Mouse (Mus musculus) intestine, embryonic 16.5 days (tissue): ENCODE results near the gene Cask. TPM values are rescaled to one million over a fixed set of nuclear protein-coding genes. Genes with fewer than 3 reads are reported as not detected.

Experiments used
- ATAC-seq: fragments of 200-750 bp; cut with Nextera tagmentation; 2 replicates; pipeline ENCODE4 v1.8.0; 2017; ENCODE audit warnings: moderate TSS enrichment, moderate library complexity
- H3K27ac ChIP-seq: fragments of 300-500 bp; sonication (generic); 2 replicates; pipeline ENCODE4 v1.5.1; 2014; ENCODE audit warnings: mild to moderate bottlenecking, low read length
- H3K27me3 ChIP-seq: fragments of 300-500 bp; sonication (generic); replicated peaks from 2 replicates; pipeline ENCODE4 v1.6.1; 2014; ENCODE audit warnings: low read length, control low read depth, mixed read lengths; ENCODE audit not compliant: control insufficient read depth, insufficient read depth
- H3K36me3 ChIP-seq: fragments of 300-500 bp; sonication (generic); 2 replicates; pipeline ENCODE4 v1.6.1; 2014; ENCODE audit warnings: low read length, control low read depth; ENCODE audit not compliant: control insufficient read depth, insufficient read depth
- H3K4me1 ChIP-seq: fragments of 300-500 bp; sonication (generic); 2 replicates; pipeline ENCODE4 v1.6.1; 2014; ENCODE audit warnings: low read length, control low read depth, mixed read lengths; ENCODE audit not compliant: control insufficient read depth, insufficient read depth
- H3K4me2 ChIP-seq: fragments of 300-500 bp; sonication (generic); 2 replicates; pipeline ENCODE4 v1.6.1; 2014; ENCODE audit warnings: low read depth, low read length, control low read depth
- H3K4me3 ChIP-seq: fragments of 300-500 bp; sonication (generic); 2 replicates; pipeline ENCODE4 v1.5.1; 2014; ENCODE audit warnings: mild to moderate bottlenecking, low read length
- H3K9ac ChIP-seq: fragments of 300-500 bp; sonication (generic); 2 replicates; pipeline ENCODE4 v1.6.1; 2014; ENCODE audit warnings: low read depth, low read length
- H3K9me3 ChIP-seq: fragments of 300-500 bp; sonication (generic); 2 replicates; pipeline ENCODE4 v1.6.1; 2016; ENCODE audit warnings: low read length, control low read depth; ENCODE audit not compliant: control insufficient read depth
- WGBS: fragments of 180-500 bp; shearing (Covaris S2); extraction: QIAGEN DNeasy Blood & Tissue Kit; methylation state at CpG from one replicate; pipeline ENCODE4 v1.1.7; 2014; 5-methylcytosine and 5-hydroxymethylcytosine counted together
- polyA plus RNA-seq: library from polyadenylated mRNA; unstranded; fragments of >200 nt; fragmentation: Nextera tagmentation; extraction: Ambion mirVana; gene quantifications from 2 replicates; pipeline ENCODE4 v1.2.1, GENCODE M21; 2015

Gene Cask
- polyA plus RNA-seq, 1 experiment from 2014 or later = 10.1 TPM

GRCm38 (mm10) chrX:13688356-13688755 is 162.8 kb downstream of the Cask start:
- H3K36me3 ChIP-seq = no peaks in the 10 kb centered on the region
- H3K27me3 ChIP-seq = no peaks in the 10 kb centered on the region
- 72% methylated on average over 2 of the region's 2 CpGs for WGBS
- no peak overlapping the region for H3K4me2 ChIP-seq
- H3K4me1 ChIP-seq = no peaks in the 10 kb centered on the region
- H3K4me3 ChIP-seq = no peak overlapping the region
- H3K9me3 ChIP-seq = no peaks in the 10 kb centered on the region
- ATAC-seq = no peak
- H3K27ac ChIP-seq = no peak overlapping the region
- no peak overlapping the region for H3K9ac ChIP-seq

- no peak for ATAC-seq
- H3K27me3 ChIP-seq = no peaks in the 10 kb centered on the region
- 88% methylated on average over 1 of the region's 1 CpGs for WGBS
- H3K9ac ChIP-seq = no peak overlapping the region
- H3K4me3 ChIP-seq = no peak overlapping the region
- no peak overlapping the region for H3K27ac ChIP-seq
- H3K4me2 ChIP-seq = no peak overlapping the region
- H3K9me3 ChIP-seq = no peaks in the 10 kb centered on the region
- no peaks in the 10 kb centered on the region for H3K4me1 ChIP-seq
- no peaks in the 10 kb centered on the region for H3K36me3 ChIP-seq
Measured at GRCm38 (mm10) chrX:13686589-13686988, 164.6 kb downstream of the Cask start.

- Histone ChIP-seq H3K36me3 (no peaks in the 10 kb centered on the region), H3K9me3 (no peaks in the 10 kb centered on the region), H3K27me3 (no peaks in the 10 kb centered on the region), H3K4me1 (no peaks in the 10 kb centered on the region), H3K4me2 (no peak overlapping the region), H3K27ac (no peak overlapping the region), H3K4me3 (no peak overlapping the region), H3K9ac (no peak overlapping the region)
- 87% methylated on average over 3 of the region's 3 CpGs for WGBS
- ATAC-seq = no peak
Measured at GRCm38 (mm10) chrX:13681748-13682147, 169.4 kb downstream of the Cask start.

GRCm38 (mm10) chrX:13673001-13673400 is 178.2 kb downstream of the Cask start:
- no peaks in the 10 kb centered on the region for H3K9me3 ChIP-seq
- H3K27me3 ChIP-seq = no peaks in the 10 kb centered on the region; the same call in 1 of the 2 replicates
- no peak overlapping the region for H3K27ac ChIP-seq
- H3K4me3 ChIP-seq = no peak overlapping the region
- WGBS = 88% methylated on average over 3 of the region's 3 CpGs
- no peaks in the 10 kb centered on the region for H3K36me3 ChIP-seq
- no peaks in the 10 kb centered on the region for H3K4me1 ChIP-seq
- no peak for ATAC-seq
- H3K4me2 ChIP-seq = no peak overlapping the region
- H3K9ac ChIP-seq = no peak overlapping the region

GRCm38 (mm10) chrX:13670342-13670741 is 180.8 kb downstream of the Cask start:
- Histone ChIP-seq H3K27me3 (no peaks in the 10 kb centered on the region; the same call in 1 of the 2 replicates), H3K9me3 (no peaks in the 10 kb centered on the region), H3K4me3 (no peak overlapping the region), H3K9ac (no peak overlapping the region), H3K4me1 (no peaks in the 10 kb centered on the region), H3K4me2 (no peak overlapping the region), H3K27ac (no peak overlapping the region), H3K36me3 (no peaks in the 10 kb centered on the region)
- 72% methylated on average over 3 of the region's 3 CpGs for WGBS
- ATAC-seq = no peak

- Histone ChIP-seq H3K4me2 (no peak overlapping the region), H3K36me3 (no peaks in the 10 kb centered on the region), H3K27ac (no peak overlapping the region), H3K4me3 (no peak overlapping the region), H3K9ac (no peak overlapping the region), H3K9me3 (no peaks in the 10 kb centered on the region), H3K4me1 (no peaks in the 10 kb centered on the region), H3K27me3 (no peaks in the 10 kb centered on the region; the same call in 1 of the 2 replicates)
- no peak for ATAC-seq
- WGBS = 85% methylated on average over 5 of the region's 5 CpGs
Measured at GRCm38 (mm10) chrX:13668867-13669266, 182.3 kb downstream of the Cask start.

- ATAC-seq = no peak
Measured at GRCm38 (mm10) chrX:13661063-13661462, 190.1 kb downstream of the Cask start, which contains the start of gene Gpr82. Gpr82 (plus strand) TSS chrX:13661363.

GRCm38 (mm10) chrX:13659201-13659890 is 191.8 kb downstream of the Cask start:
- H3K4me1 ChIP-seq = no peaks in the 10 kb centered on the region
- no peak overlapping the region for H3K4me3 ChIP-seq
- no peak overlapping the region for H3K9ac ChIP-seq
- H3K9me3 ChIP-seq = no peaks in the 10 kb centered on the region
- H3K27ac ChIP-seq = no peak overlapping the region
- no peak overlapping the region for H3K4me2 ChIP-seq
- no peaks in the 10 kb centered on the region for H3K27me3 ChIP-seq
- no peak for ATAC-seq
- no peaks in the 10 kb centered on the region for H3K36me3 ChIP-seq
- 69% methylated on average over 4 of the region's 4 CpGs for WGBS

More at GRCm38 (mm10) chrX:13661063-13661462, 190.1 kb downstream of the Cask start, which contains the start of gene Gpr82:
- WGBS = 93% methylated on average over 5 of the region's 5 CpGs
- Histone ChIP-seq H3K27me3 (no peaks in the 10 kb centered on the region), H3K9ac (no peak within 1 kb of the TSS), H3K9me3 (no peaks in the 10 kb centered on the region), H3K36me3 (no peaks in the 10 kb centered on the region), H3K4me1 (no peaks in the 10 kb centered on the region), H3K27ac (no peak within 1 kb of the TSS), H3K4me2 (no peak within 1 kb of the TSS), H3K4me3 (no peak within 1 kb of the TSS)

GRCm38 (mm10) chrX:13658616-13659140 is 192.5 kb downstream of the Cask start:
- 79% methylated on average over 3 of the region's 3 CpGs for WGBS
- Histone ChIP-seq H3K4me1 (no peaks in the 10 kb centered on the region), H3K36me3 (no peaks in the 10 kb centered on the region), H3K4me2 (no peak overlapping the region), H3K27ac (no peak overlapping the region), H3K27me3 (no peaks in the 10 kb centered on the region), H3K9ac (no peak overlapping the region), H3K4me3 (no peak overlapping the region), H3K9me3 (no peaks in the 10 kb centered on the region)
- ATAC-seq = no peak
